Mouse (Mus musculus) left cerebral cortex, postnatal 25 days (tissue): ENCODE measurements around the gene Rgs12. TPM values are rescaled to one million over a fixed set of nuclear protein-coding genes. Genes with fewer than 3 reads are reported as not detected.

Source experiments
- DNase-seq, 2 experiments: peaks; one replicate each; pipeline ENCODE4 v3.0.0; 2022; ENCODE audit warnings: low spot score in 2 of 2, mixed read lengths in 1 of 2
- intact Hi-C: fragments of 180-260 bp; cut with DNase I; formaldehyde crosslinking; loops from one replicate; pipeline ENCODE4 v1.15.1; 2025
- total RNA-seq, 2 experiments: library from RNA; stranded (reverse); gene quantifications; 2 replicates each; pipeline ENCODE4 v1.2.3; 2021

The Rgs12 gene
- total RNA-seq, 2 experiments from 2014 or later, result 52.3 to 62.3 TPM

- DNase-seq, result no peak
- intact Hi-C loops, result no loop called here
Measured at GRCm38 (mm10) chr5:34973560-34974317, 24.5 kb downstream of the Rgs12 start.

GRCm38 (mm10) chr5:34974773-34975443 is 25.7 kb downstream of the Rgs12 start:
- intact Hi-C loops, result no loop called here
- DNase-seq, result no peak

GRCm38 (mm10) chr5:34976540-34977292 is 27.5 kb downstream of the Rgs12 start:
- DNase-seq, result no peak
- intact Hi-C loops, result no loop called here

GRCm38 (mm10) chr5:34980099-34980498 is 30.9 kb downstream of the Rgs12 start:
- intact Hi-C loops, result no loop called here
- no peak for DNase-seq

GRCm38 (mm10) chr5:34981734-34982133 is 32.5 kb downstream of the Rgs12 start:
- intact Hi-C loops, result no loop called here

GRCm38 (mm10) chr5:34984933-34985332 is 35.7 kb downstream of the Rgs12 start:
- DNase-seq, result no peak
- intact Hi-C loops, result loop anchor here (5.0 kb wide), 1 partner anchor 362 kb away; no protein-coding TSS in a partner anchor

More at GRCm38 (mm10) chr5:34981734-34982133, 32.5 kb downstream of the Rgs12 start:
- DNase-seq, result no peak

- peak; percentile 81 to 82 for DNase-seq
- intact Hi-C loops, result loop anchor here (1.0 to 5.0 kb wide), 3 partner anchors 39 to 361 kb away; no protein-coding TSS in a partner anchor
Measured at GRCm38 (mm10) chr5:34985867-34986266, 36.6 kb downstream of the Rgs12 start.

GRCm38 (mm10) chr5:34987396-34987795 is 38.2 kb downstream of the Rgs12 start:
- intact Hi-C loops, result loop anchor here (2.0 to 5.0 kb wide), 2 partner anchors 55 to 360 kb away; no protein-coding TSS in a partner anchor
- no peak for DNase-seq

GRCm38 (mm10) chr5:34988690-34989089 is 39.4 kb downstream of the Rgs12 start:
- intact Hi-C loops, result loop anchor here (1.0 to 5.0 kb wide), 2 partner anchors 32 to 359 kb away; no protein-coding TSS in a partner anchor
- DNase-seq, result no peak

- intact Hi-C loops, result loop anchor here (1.0 to 5.0 kb wide), 2 partner anchors 31 to 358 kb away; no protein-coding TSS in a partner anchor
- DNase-seq, result peak; percentile 64 to 87
Measured at GRCm38 (mm10) chr5:34989321-34989772, 40.1 kb downstream of the Rgs12 start.

GRCm38 (mm10) chr5:34998754-34999153 is 49.5 kb downstream of the Rgs12 start:
- DNase-seq, result no peak

GRCm38 (mm10) chr5:34999281-34999680 is 50.0 kb downstream of the Rgs12 start:
- intact Hi-C loops, result no loop called here
- DNase-seq, result no peak

More at GRCm38 (mm10) chr5:34998754-34999153, 49.5 kb downstream of the Rgs12 start:
- intact Hi-C loops, result no loop called here

- no peak for DNase-seq
- intact Hi-C loops, result no loop called here
Measured at GRCm38 (mm10) chr5:35000323-35000722, 51.1 kb downstream of the Rgs12 start.

- DNase-seq, result no peak
- intact Hi-C loops, result no loop called here
Measured at GRCm38 (mm10) chr5:35001144-35001543, 51.9 kb downstream of the Rgs12 start.

- DNase-seq, result peak in 1 of 2 experiments; percentile 32
- intact Hi-C loops, result no loop called here
Measured at GRCm38 (mm10) chr5:35003611-35004162, 54.4 kb downstream of the Rgs12 start.

- no peak for DNase-seq
- intact Hi-C loops, result no loop called here
Measured at GRCm38 (mm10) chr5:35004769-35005168, 55.5 kb downstream of the Rgs12 start.

GRCm38 (mm10) chr5:35005659-35006058 is 56.4 kb downstream of the Rgs12 start:
- no peak for DNase-seq
- intact Hi-C loops, result no loop called here

- intact Hi-C loops, result no loop called here
- DNase-seq, result no peak
Measured at GRCm38 (mm10) chr5:35006599-35006998, 57.4 kb downstream of the Rgs12 start.

- DNase-seq, result no peak
- intact Hi-C loops, result no loop called here
Measured at GRCm38 (mm10) chr5:35009163-35009562, 59.9 kb downstream of the Rgs12 start.
